Mouse (Mus musculus) spleen, adult 12 weeks (tissue): Measurements from ENCODE around the gene Tfb1m.

Experiments
- DNase-seq: peaks from one replicate; pipeline ENCODE4 v3.0.0; 2022; ENCODE audit warnings: low spot score

The Tfb1m gene

DNA sequence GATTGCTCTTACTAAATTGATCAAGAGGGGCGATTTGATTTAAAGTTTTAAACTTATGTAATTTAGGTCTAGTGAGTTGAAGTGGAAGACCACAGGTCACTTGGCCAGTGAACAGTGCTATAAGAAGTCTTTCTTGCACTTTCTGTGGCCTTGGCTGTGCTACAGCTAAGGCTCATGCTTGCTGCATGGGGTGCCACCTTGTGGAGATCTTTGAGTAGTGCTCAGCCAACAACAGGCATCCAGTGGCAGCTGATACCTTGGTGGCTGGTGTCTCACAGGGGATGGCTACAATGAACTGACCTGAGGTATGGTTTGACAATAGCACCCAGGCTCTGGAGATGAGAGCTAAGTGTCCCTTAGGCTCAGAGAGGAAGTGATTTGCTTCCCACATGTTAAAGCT lies 47.7 kb downstream of the Tfb1m start:
- DNase-seq: peak; percentile 9

GRCm38 (mm10) chr17:3506508-3506907 lies 51.1 kb downstream of the Tfb1m start:
- DNase-seq: no peak

DNA sequence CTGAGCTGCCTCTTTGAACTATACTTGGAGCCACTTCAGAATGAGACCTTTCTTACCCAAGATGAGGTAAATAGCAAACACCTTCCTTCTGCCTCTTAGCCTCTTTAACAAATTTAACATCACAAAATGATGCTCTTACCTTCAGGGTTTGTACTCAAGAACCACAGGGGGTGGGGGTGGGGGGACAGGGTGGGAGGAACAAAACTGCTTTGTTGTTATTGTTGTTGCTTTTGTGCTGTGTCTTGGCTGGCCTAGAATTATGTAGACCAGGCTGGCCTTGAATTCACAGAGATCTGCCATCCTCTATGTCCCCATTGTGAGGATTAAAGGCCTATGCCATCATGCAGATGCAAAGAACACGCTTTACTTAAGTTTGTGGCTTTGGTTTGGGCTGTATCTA lies 51.9 kb downstream of the Tfb1m start:
- DNase-seq: no peak

GRCm38 (mm10) chr17:3500936-3501335 lies 56.6 kb downstream of the Tfb1m start:
- DNase-seq: no peak

DNA sequence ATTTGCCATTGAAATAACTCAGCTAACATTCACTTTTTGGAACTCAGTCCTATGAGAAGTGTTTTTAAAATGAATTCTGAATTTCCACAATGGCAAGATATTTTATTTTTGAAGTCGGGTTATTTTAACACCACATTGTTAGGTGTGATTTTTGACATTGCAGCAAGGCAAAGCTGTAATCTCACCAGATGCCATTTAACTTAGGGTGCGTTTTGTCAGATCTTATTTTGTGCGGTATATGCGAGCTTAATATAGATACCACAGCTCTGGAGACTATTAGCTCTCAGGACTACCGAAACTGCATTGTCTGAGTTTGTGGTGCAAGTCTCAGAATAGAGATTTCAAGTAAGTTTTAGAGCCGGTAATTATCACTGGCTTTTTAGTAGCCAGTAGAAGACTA lies 57.5 kb downstream of the Tfb1m start:
- DNase-seq: no peak

DNA sequence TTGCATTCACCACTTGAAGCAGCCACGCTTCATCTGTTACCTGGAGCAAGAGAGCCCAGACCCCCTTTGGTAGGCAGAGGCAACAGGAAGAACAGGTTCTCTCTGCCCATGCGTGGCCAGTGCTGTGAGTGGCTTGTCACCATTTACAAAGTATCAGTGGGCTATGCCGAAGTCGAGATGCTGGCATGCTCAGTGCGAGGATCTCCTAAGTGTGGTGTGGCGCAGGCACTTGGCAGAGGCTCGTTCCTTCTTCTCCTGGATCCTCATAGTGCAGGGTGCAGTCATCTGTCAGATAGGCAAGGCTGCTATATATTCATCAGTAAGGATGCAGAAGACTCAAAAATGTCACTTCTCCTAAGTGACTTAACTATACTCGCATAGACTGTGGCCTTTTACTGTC lies 58.1 kb downstream of the Tfb1m start:
- DNase-seq: no peak

GRCm38 (mm10) chr17:3498580-3498979 lies 59.0 kb downstream of the Tfb1m start:
- DNase-seq: no peak

DNA sequence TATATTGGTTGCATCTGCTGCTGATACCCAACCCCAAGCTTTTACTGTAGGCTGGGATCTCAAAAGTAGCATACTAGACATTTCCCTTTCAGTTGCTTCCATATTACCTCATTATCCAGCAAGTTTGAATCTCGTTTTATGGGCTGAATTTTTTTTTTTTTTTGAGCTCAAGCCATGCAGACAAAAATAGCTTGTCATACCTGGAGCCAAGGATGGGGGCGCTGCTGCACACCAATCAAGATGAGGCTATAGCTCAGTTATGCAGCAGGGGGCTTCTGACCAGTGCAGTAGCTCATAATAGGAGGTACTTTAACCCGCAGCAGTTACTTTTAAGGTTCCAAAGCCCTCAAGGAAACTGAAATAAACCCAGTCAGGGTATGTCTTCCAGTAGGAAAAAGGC lies 59.5 kb downstream of the Tfb1m start:
- no peak for DNase-seq

GRCm38 (mm10) chr17:3496080-3496479 lies 61.5 kb downstream of the Tfb1m start:
- no peak for DNase-seq

- no peak for DNase-seq
Observed at GRCm38 (mm10) chr17:3495576-3495975, 62.0 kb downstream of the Tfb1m start.

GRCm38 (mm10) chr17:3491667-3492066 lies 65.9 kb downstream of the Tfb1m start:
- DNase-seq: no peak

- DNase-seq: no peak
Observed at GRCm38 (mm10) chr17:3491065-3491464, 66.5 kb downstream of the Tfb1m start.

DNA sequence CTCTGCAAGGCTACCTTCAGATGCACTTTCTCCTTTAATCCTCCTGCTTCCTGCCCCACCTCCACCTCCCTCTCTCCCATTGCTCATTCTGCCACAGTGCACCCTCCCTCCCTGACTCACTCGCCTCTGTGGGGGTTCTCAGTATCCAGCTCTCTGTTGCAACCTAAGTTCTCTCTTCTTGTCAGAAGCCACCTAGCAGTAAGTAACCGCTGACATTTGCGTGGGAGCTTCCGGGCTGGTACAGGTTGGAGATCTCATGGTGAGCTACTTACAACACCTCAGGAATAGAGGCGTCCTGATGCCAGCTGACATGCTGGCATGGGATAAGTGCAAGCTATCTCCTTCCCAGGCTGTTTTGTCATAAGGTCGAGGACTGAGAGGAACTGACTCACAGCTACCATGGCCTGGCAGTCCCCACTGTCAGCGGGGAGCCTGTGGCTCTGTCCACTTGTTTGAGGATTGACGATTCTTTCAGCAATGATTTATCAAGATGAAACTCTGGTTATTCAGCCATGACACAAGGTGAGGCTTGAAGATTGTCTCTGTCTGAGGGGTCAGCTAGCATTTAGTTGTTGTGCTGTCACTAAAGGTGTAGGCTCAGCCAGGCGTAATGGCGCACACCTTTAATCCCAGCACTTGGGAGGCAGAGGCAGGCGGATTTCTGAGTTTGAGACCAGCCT lies 67.2 kb downstream of the Tfb1m start:
- no peak for DNase-seq

GRCm38 (mm10) chr17:3487721-3488601 lies 69.6 kb downstream of the Tfb1m start:
- DNase-seq: no peak

- DNase-seq: no peak
Observed at GRCm38 (mm10) chr17:3487211-3487610, 70.4 kb downstream of the Tfb1m start.

DNA sequence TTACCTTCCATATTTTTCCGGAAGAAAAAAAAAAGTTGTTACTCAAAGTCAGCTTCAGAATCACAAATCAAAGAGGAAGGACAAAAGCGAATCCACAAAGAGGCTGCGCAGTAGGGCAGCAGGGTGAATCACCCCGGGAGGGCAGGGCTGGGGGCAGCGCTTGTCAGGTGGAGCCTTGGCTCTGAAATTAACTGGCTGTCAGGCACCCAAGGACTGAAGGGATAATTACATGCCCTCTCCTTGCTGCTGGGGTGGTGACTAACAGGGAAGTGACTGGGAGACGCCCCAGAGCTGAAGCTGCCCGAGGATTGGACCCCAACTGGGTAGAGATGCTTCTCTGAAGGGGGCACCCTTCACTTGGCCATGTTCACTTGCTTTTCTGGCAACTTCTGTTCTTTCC lies 71.7 kb downstream of the Tfb1m start:
- no peak for DNase-seq

- no peak for DNase-seq
Observed at GRCm38 (mm10) chr17:3483091-3483490, 74.5 kb downstream of the Tfb1m start.

GRCm38 (mm10) chr17:3481576-3482575 lies 75.7 kb downstream of the Tfb1m start:
- no peak for DNase-seq

GRCm38 (mm10) chr17:3476546-3476945 lies 81.0 kb downstream of the Tfb1m start:
- no peak for DNase-seq

DNA sequence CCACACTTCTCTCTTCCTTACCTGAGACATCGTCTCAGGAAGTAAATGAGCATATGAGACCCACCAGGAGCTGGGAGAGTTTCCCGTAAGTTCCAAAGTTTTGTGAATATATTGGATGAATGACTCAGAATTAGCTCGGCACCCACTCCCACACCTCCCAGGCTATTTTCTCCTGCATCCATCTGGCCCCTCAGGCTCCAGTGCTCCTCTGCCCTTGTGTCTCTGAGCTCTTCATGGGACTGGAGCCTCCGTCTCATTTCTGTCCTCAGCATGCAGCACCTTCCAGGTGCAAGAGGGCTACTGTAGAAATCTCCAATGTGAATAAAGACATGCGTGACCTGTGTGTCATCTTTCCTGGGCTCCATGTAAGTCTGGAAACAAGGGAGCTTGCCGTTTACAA lies 85.6 kb downstream of the Tfb1m start:
- no peak for DNase-seq
